Mouse (Mus musculus): ENCODE measurements around the gene Cks2. TPM values are rescaled to one million over a fixed set of nuclear protein-coding genes. Genes with fewer than 3 reads are reported as not detected.

Gene Cks2
- polyA plus RNA-seq (2014; fragmentation: Illumina TruSeq; extraction: RNeasy Lipid Tissue Mini Kit (QIAGEN cat#74804); ENCODE audit: low read depth, low replicate concordance) = 13.9 TPM

GRCm38 (mm10) chr13:51644829-51645789 is at the start of gene Cks2:
Gene Cks2, plus strand, starts transcription at chr13:51645232.

GRCm38 (mm10) chr13:51651408-51652064 is 6.5 kb downstream of the Cks2 start, which contains the start of gene Secisbp2:
Gene Secisbp2, plus strand, starts transcription at chr13:51651697.

Other genes with a start within 250 kb of the Cks2 start
- 11.7 TPM for gene S1pr3, start 236.6 kb upstream of the Cks2 start, polyA plus RNA-seq (2014; fragmentation: Illumina TruSeq; extraction: RNeasy Lipid Tissue Mini Kit (QIAGEN cat#74804); ENCODE audit: low read depth, low replicate concordance)
- not detected for gene Shc3, start 75.8 kb upstream of the Cks2 start, polyA plus RNA-seq (2014; fragmentation: Illumina TruSeq; extraction: RNeasy Lipid Tissue Mini Kit (QIAGEN cat#74804); ENCODE audit: low read depth, low replicate concordance)
- 12.8 TPM for gene Secisbp2, start 6.5 kb downstream of the Cks2 start, polyA plus RNA-seq (2014; fragmentation: Illumina TruSeq; extraction: RNeasy Lipid Tissue Mini Kit (QIAGEN cat#74804); ENCODE audit: low read depth, low replicate concordance)
- gene Sema4d, start 148.5 kb downstream of the Cks2 start, polyA plus RNA-seq (2014; fragmentation: Illumina TruSeq; extraction: RNeasy Lipid Tissue Mini Kit (QIAGEN cat#74804); ENCODE audit: low read depth, low replicate concordance) = 6.8 TPM
- gene Gadd45g, start 201.4 kb downstream of the Cks2 start, polyA plus RNA-seq (2014; fragmentation: Illumina TruSeq; extraction: RNeasy Lipid Tissue Mini Kit (QIAGEN cat#74804); ENCODE audit: low read depth, low replicate concordance) = 38.3 TPM

All from adipose tissue, adult 10 weeks (tissue).